Mouse (Mus musculus): ENCODE measurements around the gene Hist1h2bf. TPM values are rescaled to one million over a fixed set of nuclear protein-coding genes. Genes with fewer than 3 reads are reported as not detected.
"Not testable (repeated sequence)": the region's sequence is repeated elsewhere in the genome, so short reads cannot be mapped to it uniquely, and the experiment has no call there.

Gene Hist1h2bf
- polyA plus RNA-seq, 1 experiment from 2014 or later = not detected

DNA sequence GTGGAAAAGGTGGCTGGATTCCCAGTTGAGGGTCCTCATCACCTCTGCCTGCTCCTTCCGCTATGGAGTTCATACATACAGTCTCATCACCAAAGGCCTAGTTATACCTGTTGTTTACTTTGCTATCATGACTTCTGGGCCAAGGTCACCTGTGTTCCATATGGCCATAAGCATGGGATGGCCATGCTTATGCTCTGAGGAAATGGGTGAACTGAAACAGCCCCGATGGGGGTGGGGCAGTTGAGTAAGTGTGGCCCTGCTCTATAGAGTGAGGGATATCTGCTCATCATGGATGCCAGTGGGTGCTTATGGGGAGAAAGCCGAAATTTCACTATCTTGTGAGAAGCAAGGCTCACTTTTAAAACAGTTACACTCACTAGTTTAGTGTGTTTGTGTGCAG, 31.1 kb upstream of the Hist1h2bf start:
- H3K4me3 ChIP-seq (replicated peaks) = no peak overlapping the region
- no peak overlapping the region for H3K27ac ChIP-seq (replicated peaks)
- no peaks in the 10 kb centered on the region for H3K9me3 ChIP-seq (replicated peaks)
- 92% methylated on average over 3 of the region's 3 CpGs for WGBS
- no peak overlapping the region for H3K9ac ChIP-seq (replicated peaks)
- no peaks in the 10 kb centered on the region for H3K27me3 ChIP-seq (replicated peaks)
- H3K4me2 ChIP-seq = no peak overlapping the region
- no peaks in the 10 kb centered on the region for H3K36me3 ChIP-seq
- H3K4me1 ChIP-seq = no peaks in the 10 kb centered on the region
- ATAC-seq (ENCODE audit: low FRiP score) = no peak

DNA sequence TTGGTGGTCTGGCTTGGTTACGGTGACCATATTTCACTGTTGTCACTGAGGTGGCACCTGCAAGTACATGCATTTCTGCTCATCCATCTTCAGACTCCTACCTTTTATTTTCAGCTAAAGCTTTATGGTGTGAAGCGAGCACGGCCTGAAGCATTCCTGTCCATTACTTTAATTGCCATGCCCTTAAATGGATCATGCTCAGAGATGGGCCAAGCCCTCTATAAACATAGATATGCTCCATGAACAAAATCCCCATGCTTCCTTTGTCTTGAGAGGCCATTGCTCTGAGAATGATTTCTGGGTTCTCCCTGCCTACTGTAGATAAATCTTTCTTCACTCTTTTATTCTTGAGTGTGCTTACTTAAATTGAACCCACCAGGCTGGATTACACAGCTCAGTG, 30.5 kb upstream of the Hist1h2bf start:
- Histone ChIP-seq H3K4me2 (no peak overlapping the region), H3K36me3 (no peaks in the 10 kb centered on the region), H3K4me1 (no peaks in the 10 kb centered on the region), H3K27me3 (replicated peaks) (no peaks in the 10 kb centered on the region), H3K9ac (replicated peaks) (no peak overlapping the region), H3K4me3 (replicated peaks) (no peak overlapping the region), H3K27ac (replicated peaks) (no peak overlapping the region), H3K9me3 (replicated peaks) (no peaks in the 10 kb centered on the region)
- no peak for ATAC-seq (ENCODE audit: low FRiP score)
- WGBS = 78% methylated on average over 3 of the region's 3 CpGs

DNA sequence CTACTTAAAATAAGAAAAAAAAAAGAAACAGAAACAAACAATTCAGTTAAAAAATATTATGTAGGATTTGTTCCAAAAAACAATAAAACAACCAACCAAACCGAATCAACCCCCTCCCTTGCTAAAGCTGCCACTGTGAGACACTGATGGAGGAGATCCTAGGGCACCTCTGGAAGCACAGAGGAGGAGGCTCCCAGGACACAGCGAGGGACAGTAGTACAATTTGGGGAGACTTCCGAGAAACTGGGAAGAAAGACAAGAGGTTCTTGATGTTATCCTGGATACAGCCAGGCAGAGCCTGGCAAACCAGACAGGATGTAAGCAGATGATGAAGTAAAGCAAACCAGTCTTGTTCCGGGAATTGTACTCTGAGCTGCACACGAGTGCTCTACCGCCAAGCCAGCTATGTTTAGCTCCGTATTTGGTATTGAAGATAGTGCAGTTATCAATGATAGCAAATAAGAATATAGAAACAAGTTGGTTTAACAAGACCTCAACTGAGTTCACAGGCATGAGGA, 29.2 kb upstream of the Hist1h2bf start:
- 87% methylated on average over 7 of the region's 7 CpGs for WGBS
- Histone ChIP-seq H3K9me3 (replicated peaks) (no peaks in the 10 kb centered on the region), H3K4me2 (no peak overlapping the region), H3K36me3 (no peaks in the 10 kb centered on the region), H3K27me3 (replicated peaks) (no peaks in the 10 kb centered on the region), H3K9ac (replicated peaks) (no peak overlapping the region), H3K4me3 (replicated peaks) (no peak overlapping the region), H3K4me1 (no peaks in the 10 kb centered on the region), H3K27ac (replicated peaks) (no peak overlapping the region)
- no peak for ATAC-seq (ENCODE audit: low FRiP score)

- Histone ChIP-seq H3K27me3 (replicated peaks) (no peaks in the 10 kb centered on the region), H3K27ac (replicated peaks) (no peak overlapping the region), H3K4me1 (no peaks in the 10 kb centered on the region), H3K9me3 (replicated peaks) (no peaks in the 10 kb centered on the region), H3K9ac (replicated peaks) (no peak overlapping the region), H3K4me3 (replicated peaks) (no peak overlapping the region), H3K4me2 (no peak overlapping the region), H3K36me3 (no peaks in the 10 kb centered on the region)
- ATAC-seq (ENCODE audit: low FRiP score) = no peak
- 8% methylated on average over 9 of the region's 9 CpGs for WGBS
Observed at GRCm38 (mm10) chr13:23597957-23598356, 24.0 kb upstream of the Hist1h2bf start.

- Histone ChIP-seq H3K27ac (replicated peaks) (no peak overlapping the region), H3K36me3 (no peaks in the 10 kb centered on the region), H3K4me3 (replicated peaks) (no peak overlapping the region), H3K9me3 (replicated peaks) (no peaks in the 10 kb centered on the region), H3K4me2 (no peak overlapping the region), H3K4me1 (no peaks in the 10 kb centered on the region), H3K27me3 (replicated peaks) (no peaks in the 10 kb centered on the region), H3K9ac (replicated peaks) (no peak overlapping the region)
- ATAC-seq (ENCODE audit: low FRiP score) = no peak
- 86% methylated on average over 7 of the region's 7 CpGs for WGBS
Observed at GRCm38 (mm10) chr13:23595622-23596372, 21.8 kb upstream of the Hist1h2bf start.

- Histone ChIP-seq H3K4me2 (no peak overlapping the region), H3K9me3 (replicated peaks) (no peaks in the 10 kb centered on the region), H3K27ac (replicated peaks) (no peak overlapping the region), H3K4me1 (no peaks in the 10 kb centered on the region), H3K4me3 (replicated peaks) (no peak overlapping the region), H3K36me3 (no peaks in the 10 kb centered on the region), H3K27me3 (replicated peaks) (no peaks in the 10 kb centered on the region), H3K9ac (replicated peaks) (no peak overlapping the region)
- ATAC-seq (ENCODE audit: low FRiP score) = no peak
- WGBS = 82% methylated on average over 2 of the region's 2 CpGs
Observed at GRCm38 (mm10) chr13:23595185-23595584, 21.2 kb upstream of the Hist1h2bf start.

- Histone ChIP-seq H3K4me1 (no peaks in the 10 kb centered on the region), H3K9ac (replicated peaks) (no peak overlapping the region), H3K27ac (replicated peaks) (no peak overlapping the region), H3K27me3 (replicated peaks) (no peaks in the 10 kb centered on the region), H3K36me3 (no peaks in the 10 kb centered on the region), H3K9me3 (replicated peaks) (no peaks in the 10 kb centered on the region), H3K4me2 (no peak overlapping the region), H3K4me3 (replicated peaks) (no peak overlapping the region)
- 90% methylated on average over 5 of the region's 5 CpGs for WGBS
- no peak for ATAC-seq (ENCODE audit: low FRiP score)
Observed at GRCm38 (mm10) chr13:23593051-23593770, 19.2 kb upstream of the Hist1h2bf start.

DNA sequence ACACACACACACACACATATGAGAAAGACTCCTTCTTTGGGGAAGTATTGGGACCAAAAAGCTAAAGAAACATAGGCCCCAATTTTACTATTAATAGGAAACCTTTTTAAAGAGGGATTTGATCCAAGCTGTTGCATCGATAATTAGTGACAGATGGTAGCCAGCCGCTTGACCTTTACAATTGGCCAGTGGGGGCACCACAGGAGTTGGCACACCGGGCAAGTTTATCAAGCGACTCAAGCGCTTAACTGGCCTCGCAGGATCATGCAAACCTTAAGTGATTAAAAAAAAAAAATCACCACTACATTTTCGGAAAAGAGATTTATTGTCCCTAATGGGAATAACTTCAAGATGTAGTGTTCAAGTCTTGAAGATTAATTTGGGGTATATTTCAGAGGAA, 18.6 kb upstream of the Hist1h2bf start:
- Histone ChIP-seq H3K4me1 (no peaks in the 10 kb centered on the region), H3K36me3 (no peaks in the 10 kb centered on the region), H3K27me3 (replicated peaks) (no peaks in the 10 kb centered on the region), H3K27ac (replicated peaks) (no peak overlapping the region), H3K4me2 (no peak overlapping the region), H3K4me3 (replicated peaks) (no peak overlapping the region), H3K9ac (replicated peaks) (no peak overlapping the region), H3K9me3 (replicated peaks) (no peaks in the 10 kb centered on the region)
- ATAC-seq (ENCODE audit: low FRiP score) = no peak
- WGBS = 92% methylated on average over 7 of the region's 7 CpGs

- H3K4me3 ChIP-seq (replicated peaks); H3K27me3 ChIP-seq (replicated peaks); H3K9ac ChIP-seq (replicated peaks); H3K4me2 ChIP-seq; H3K4me1 ChIP-seq; ATAC-seq (ENCODE audit: low FRiP score); H3K27ac ChIP-seq (replicated peaks); H3K36me3 ChIP-seq; H3K9me3 ChIP-seq (replicated peaks): not testable (repeated sequence)
- WGBS = 85% methylated on average over 7 of the region's 7 CpGs
Observed at GRCm38 (mm10) chr13:23591886-23592285, 17.9 kb upstream of the Hist1h2bf start.

DNA sequence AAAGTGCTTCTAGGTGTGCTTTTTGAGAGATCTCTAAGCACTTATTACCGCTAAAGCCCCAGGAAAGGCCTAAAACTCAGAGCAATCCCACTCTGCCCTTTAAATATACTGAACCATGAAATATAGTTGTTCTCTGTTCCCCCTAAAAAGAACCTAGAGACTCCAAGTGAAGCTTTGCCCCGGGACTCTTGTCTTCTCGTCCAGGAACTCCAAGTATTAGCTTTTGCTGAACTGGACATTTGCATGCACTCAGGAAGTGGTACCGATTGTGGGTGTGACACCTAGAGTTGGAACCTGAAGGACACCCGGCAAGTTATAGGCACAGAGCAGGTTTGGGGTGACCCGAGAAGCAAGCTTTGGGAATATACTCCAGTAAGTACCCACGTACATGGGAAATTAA, 17.2 kb upstream of the Hist1h2bf start:
- Histone ChIP-seq H3K9ac (replicated peaks) (no peak overlapping the region), H3K4me3 (replicated peaks) (no peak overlapping the region), H3K36me3 (no peaks in the 10 kb centered on the region), H3K27me3 (replicated peaks) (no peaks in the 10 kb centered on the region), H3K4me1 (peaks cover 7% of the 10 kb centered on the region), H3K9me3 (replicated peaks) (no peaks in the 10 kb centered on the region), H3K27ac (replicated peaks) (no peak overlapping the region), H3K4me2 (no peak overlapping the region)
- 97% methylated on average over 7 of the region's 7 CpGs for WGBS
- no peak for ATAC-seq (ENCODE audit: low FRiP score)

GRCm38 (mm10) chr13:23586940-23587225, 12.9 kb upstream of the Hist1h2bf start:
- H3K27me3 ChIP-seq (replicated peaks) = no peaks in the 10 kb centered on the region
- ATAC-seq (ENCODE audit: low FRiP score) = no peak
- peak overlapping the region; percentile 21; the same call in 1 of the 2 replicates for H3K9ac ChIP-seq (replicated peaks)
- no peaks in the 10 kb centered on the region for H3K36me3 ChIP-seq
- H3K4me1 ChIP-seq = peaks cover 28% of the 10 kb centered on the region
- peak overlapping the region; percentile 74 for H3K27ac ChIP-seq (replicated peaks)
- 3% methylated on average over 1 of the region's 1 CpGs for WGBS
- no peaks in the 10 kb centered on the region for H3K9me3 ChIP-seq (replicated peaks)
- H3K4me2 ChIP-seq = peak overlapping the region; percentile 87
- peak overlapping the region; percentile 31 for H3K4me3 ChIP-seq (replicated peaks)
